Mouse (Mus musculus) thymus, postnatal 14 days (tissue): ENCODE measurements around the gene Pde3a.

Source experiments
- DNase-seq: peaks from one replicate; pipeline ENCODE4 v3.0.0; 2021

The Pde3a gene

DNA sequence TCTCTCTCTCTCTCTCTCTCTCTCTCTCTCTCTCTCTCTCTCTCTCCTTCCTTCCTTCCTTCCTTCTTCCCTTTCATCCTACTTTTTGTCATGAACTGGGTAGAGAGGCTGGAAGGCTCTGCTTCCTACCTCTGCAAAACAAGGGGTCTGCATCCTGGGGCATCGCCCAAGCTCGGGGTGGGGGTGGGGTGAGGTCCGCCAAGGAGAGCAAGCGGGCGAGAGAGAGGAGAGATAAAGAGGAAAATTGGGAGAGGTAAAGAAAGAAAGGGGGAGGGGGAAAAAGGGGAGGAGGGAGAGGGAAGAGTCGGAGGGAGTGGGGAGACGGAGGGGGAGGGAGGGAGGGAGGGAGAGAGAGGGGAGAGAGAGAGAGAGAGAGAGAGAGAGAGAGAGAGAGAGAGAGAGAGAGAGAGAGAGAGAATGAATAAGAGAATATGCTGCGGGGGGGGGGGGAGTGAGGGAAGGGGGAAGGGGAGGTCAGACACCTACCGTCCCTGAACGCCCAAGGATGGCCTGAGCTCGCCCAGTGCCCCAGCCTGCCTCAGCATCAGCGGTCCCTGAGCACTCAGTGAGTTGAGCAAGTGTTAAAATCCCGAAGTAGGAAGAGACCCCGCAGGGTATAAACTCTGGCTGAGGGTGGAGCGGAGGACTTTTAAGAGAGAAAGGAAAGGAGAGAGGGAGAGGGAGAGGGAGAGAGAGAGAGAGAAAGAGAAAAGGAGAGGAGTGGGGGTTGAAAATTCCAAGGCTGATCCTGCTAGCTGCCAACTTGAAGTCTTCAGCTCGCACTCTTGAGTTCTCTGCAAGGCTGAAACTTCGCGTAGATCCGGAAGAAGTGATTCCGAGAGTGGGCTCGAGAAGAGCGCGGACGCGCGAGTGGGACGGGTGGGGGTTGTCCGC is at the start of gene Pde3a:
Gene Pde3a, plus strand, starts transcription at position 579 of the 894 bp plus-strand sequence.
- DNase-seq, result no peak

DNA sequence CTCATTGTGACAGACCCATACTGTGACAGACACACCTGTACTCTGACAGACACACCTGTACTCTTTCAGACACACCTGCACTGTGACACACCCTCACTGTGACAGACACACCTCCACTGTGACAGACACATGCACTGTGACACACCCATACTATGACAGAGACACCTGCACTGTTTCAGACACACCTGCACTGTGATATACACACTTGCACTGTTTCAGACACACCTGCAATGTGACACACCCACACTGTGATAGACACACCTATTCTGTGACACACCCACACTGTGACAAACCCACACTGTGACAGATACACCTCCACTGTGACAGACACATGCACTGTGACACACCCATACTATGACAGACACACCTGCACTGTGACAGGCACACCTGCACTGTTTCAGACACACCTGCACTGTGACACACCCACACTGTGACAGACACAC is 48.9 kb upstream of the Pde3a start:
- DNase-seq, result no peak

DNA sequence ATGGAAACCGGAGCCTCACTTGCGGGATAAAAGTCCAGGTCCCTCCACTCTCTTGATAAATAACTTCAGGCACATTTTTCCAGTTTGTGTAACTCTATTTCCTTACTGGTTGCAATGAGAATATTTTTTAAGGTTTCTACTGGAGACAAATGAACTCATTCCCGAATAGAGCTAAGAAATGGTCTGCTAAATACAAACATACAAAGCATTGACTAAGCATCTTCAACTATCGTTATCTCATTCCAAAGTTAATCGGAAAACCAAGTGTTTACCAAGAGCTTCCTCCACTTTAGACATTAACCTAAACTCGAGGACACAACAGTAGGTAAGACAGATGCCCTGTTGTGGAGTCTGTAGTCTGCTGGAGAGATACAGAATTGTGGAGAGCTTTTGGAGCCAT is 41.5 kb upstream of the Pde3a start:
- no peak for DNase-seq

DNA sequence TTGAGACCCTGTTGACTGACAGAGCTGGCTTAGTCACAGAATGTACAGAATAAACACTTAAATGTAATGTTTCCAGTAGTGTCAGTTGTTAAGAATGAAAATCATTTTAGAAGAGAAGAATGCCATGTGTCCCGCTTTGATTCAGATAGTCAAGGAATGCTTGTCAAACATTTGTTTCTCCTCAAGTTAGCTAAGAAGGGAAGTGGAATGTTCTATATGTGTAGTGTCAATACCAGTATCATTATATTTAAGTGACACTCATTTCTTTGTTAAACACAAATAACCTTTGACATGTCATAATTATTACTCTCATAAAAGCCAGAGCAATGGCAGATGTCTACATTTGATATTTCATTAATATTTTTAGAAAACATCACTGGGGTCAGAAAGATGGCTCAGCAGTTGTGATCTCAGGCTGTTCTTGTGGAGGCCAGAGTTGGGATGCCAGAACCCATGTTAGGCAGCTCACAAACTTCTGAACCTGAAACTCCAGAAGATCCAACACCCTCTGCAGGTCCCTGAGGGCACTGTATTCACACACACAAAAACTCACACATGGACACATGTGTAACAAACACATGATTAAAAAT is 40.7 kb upstream of the Pde3a start:
- DNase-seq, result no peak

DNA sequence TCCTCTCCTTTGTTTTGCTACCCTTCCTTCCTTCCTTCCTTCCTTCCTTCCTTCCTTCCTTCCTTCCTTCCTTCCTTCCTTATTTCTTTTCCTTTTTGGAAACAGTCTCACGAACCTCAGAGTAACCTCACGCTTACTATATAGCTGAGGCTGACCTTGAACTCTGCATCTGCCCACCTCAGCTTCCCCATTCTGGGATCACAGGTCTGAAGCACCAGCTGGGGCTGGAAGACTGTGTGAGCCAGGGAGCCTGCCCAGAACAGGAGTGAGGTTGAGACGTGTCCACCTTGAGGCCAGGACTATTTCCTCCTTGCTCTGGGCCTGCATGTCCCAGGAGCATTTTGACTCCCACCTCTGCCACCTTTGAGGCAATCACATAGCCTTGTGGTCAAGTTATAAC is 39.0 kb upstream of the Pde3a start:
- no peak for DNase-seq

DNA sequence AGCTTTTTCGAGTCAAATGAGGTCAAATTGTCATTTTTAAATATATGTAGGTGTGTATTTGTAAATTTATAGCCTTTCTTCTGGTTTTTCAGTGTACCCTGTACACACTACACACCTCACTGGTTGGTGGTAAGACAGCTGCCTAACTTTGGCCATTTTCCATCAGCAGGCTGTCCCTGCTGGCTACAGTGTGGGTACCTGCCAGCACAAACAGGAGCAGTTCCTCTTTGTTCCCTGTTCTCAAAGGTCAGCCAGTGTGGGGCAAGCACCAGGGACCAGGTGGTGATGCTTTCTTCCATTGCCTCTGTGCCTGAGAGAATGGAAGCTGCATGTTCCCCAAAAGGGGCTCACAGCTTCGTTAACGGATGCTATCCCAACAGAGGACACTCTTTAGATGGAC is 28.0 kb upstream of the Pde3a start:
- DNase-seq, result no peak

DNA sequence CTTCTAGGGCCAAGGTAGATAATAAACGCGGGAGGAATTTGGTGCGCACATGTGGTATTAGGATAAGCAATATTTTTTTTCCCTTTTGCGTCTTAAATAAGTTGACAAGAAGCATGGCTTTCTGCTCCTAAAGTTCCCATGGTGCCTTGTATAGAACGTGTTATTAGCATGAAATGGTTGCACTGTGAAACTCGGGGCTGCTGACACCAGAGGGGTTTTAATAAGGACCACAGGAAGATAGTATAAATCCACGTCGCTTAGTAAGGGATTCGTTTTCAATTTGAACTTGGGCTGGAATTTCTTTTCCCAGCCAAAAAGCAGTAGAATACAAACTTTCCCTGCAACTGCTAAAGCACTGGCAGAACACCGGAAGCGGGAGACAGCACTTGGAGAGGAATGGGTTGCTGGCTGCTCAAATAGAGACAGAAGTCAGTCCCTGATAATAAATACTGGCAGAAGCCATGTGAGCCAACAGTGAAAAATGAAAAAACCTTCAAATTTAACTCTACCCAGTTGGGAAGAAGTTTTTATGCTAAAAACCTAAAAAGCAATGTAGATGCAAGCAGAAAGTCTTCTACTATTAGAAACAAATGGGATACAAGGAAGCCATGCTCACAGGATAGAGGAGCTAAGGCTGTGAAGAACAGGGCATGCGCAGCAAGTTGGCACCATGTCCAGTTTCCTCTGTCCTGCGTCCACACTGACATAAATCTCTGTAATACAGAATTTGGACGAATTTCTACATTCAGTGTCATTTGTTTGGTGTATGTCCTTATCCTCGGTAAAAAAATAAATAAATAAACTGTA is 22.0 kb upstream of the Pde3a start:
- no peak for DNase-seq

DNA sequence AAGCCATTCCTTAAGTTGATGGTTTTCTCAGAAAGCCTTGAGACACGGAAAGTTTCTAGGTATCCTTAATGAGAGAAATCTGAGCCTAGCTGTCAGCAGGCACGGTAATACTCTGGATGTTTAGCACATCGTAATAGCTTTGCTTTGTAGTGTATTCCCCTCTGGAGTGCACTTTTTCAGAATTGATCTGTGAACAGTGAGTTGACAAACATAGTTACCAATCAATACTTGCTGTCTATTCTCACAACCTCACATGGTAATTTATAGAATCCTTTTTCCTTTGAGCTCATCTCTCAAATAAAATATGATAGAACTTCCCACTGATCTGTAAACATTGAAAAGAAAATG is 21.4 kb upstream of the Pde3a start:
- DNase-seq, result no peak

DNA sequence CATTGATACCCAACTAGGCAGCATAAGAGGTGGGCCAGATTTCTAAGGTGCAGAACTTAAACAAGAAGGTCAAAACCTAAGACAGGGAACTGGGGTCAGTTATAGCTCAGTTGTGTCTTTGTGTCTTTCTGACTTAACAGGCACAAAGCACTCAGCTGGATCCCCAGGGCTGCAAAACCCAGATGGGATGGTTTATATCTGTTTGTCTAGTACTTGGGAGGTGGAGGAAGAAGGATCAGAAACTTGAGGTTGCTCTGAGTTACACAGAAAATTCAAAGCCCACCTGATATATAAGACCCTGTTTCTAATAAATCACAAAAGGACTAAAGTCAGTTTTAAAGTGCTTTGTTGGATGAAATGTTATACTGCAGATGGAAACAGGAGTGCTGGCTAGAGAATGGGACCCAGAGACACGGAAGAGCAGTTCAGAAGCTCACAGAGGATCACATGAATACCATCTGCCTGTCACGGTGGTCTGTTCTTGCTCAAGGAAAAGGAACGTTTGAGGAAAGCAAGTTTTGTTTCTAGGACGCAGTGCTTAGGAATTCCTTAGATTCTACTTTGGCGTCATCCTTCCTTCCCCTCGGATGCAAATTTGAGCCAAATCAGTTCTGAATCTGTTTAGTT is 16.2 kb upstream of the Pde3a start:
- DNase-seq, result no peak

DNA sequence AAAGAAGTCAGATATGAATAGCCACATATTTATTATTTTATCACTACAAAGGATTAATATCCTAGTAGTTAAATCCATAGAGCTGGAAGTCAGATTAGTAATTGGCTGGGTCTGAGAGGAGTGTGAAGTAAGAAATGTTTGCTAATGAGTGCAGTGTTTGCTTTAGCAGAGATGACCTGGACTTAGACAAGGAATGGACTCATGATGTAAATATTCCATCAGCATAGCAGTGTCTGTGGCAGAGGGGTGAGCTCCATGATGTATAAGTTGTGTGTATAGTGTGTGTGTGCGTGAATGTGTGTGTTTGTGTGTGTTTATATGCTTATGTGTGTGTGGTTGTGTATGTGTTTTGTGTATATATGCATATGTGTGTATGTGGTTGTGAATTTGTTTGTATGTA is 7.3 kb upstream of the Pde3a start:
- DNase-seq, result no peak

DNA sequence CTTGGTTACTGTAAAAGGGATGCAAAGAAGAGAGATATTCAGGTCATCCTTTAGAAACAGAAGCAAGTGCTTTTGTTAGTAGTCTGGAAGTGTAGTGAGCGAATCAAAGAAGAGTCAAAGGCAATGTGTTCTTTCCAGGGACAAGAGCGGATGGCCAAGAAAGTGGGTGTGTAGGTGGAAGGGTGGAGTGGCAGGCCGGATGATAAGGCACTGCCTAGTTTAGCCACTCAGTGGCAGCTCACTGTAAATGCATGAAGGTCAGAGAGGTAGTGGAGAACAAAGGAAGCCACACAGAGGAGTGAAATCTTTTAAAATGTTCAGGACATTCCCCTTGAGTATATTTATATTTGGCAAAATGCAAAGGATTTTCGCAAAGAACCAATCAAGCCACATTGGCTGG is 4.0 kb upstream of the Pde3a start:
- no peak for DNase-seq

DNA sequence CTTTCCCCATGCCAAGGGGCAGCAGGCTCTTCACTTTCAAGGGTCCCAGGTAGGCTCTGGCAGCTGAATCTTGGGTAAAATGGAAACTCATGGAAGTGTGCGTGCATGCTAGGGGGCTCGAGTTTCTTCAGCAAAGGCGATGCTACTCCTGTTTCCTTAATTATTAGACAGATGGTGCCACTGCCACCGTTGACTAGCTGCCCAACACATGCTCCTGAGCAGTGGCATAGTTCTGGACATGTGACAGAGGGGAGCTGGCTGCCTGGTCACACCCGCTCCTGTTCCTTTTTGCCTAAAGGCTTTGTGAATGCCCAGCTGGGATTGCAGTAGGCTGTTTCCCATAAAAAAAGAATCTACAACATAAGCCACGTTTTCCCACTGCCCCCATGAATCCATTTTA is 2.7 kb upstream of the Pde3a start:
- no peak for DNase-seq

DNA sequence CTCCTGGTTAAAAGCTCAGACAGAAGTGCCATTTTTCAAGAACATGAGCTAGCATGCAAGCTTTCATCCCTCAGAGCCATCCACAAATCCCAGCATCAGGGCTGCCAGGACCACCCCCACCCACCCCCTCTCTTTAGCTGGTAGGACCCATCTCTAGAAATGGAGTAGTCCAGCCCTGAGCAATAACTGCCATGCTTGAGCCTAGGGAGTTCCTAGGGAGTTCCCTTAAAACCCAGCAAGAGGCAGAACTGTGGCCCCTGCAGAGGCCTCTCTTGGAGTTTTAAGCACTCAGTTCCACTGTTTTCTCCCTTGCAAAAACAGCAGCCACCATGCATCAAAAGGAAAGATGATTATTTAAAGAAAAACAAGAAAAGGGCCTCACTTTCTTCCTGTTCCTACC is 988 bp upstream of the Pde3a start:
- DNase-seq, result no peak

DNA sequence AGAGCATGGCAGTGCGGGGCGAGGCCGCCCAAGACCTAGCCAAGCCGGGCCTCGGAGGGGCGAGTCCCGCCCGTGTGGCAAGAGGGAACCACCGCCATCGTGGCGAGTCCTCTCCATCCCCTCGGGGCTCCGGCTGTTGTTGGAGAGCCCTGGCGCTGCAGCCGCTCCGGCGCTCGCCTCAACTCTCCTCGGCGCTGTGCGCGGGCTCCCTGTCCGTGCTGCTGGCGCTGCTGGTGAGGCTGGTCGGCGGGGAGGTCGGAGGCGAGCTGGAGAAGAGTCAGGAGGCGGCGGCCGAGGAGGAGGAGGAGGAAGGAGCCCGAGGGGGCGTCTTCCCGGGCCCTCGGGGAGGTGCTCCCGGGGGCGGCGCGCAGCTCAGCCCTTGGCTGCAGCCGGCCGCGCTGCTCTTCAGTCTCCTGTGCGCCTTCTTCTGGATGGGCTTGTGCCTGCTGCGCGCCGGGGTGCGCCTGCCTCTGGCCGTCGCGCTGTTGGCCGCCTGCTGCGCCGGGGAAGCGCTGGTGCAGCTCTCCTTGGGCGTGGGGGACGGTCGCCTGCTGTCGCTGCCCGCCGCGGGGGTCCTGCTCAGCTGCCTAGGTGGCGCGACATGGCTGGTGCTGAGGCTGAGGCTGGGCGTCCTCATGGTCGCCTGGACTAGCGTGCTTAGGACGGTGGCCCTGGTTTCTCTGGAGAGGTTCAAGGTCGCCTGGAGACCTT is 671 bp downstream of the Pde3a start:
- peak; percentile 2 for DNase-seq

DNA sequence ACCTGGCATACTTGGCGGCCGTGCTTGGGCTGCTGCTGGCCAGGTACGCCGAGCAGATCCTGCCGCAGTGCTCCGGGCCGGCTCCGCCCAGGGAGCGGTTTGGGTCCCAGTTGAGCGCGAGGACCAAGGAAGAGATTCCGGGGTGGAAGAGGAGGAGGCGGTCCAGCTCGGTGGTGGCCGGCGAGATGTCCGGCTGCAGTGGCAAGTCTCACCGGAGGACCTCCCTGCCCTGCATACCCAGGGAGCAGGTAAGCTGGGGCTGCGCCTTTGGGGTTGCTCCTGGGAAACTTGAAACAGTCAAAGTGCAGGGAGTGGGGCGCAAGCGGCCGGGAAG is 1.2 kb downstream of the Pde3a start:
- no peak for DNase-seq

DNA sequence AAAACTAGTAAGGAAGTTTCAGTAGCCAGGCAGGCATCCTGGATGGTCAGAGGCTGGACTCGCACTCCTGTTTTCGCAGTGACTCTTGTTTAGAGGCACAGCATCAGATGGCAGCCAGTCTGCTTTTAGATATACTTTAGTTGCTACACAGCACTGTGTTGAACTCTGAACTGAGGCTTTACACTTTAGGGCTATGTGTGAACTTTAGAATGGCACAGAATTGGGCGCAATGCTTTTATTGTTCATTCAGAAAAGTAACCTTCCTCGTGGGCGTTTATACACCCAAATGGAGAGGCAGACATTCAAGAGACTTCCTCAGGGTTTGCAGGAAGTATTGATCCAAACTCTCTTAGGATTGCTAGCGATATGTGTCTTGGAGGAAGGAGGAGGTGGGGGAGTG is 1.9 kb downstream of the Pde3a start:
- DNase-seq, result no peak

DNA sequence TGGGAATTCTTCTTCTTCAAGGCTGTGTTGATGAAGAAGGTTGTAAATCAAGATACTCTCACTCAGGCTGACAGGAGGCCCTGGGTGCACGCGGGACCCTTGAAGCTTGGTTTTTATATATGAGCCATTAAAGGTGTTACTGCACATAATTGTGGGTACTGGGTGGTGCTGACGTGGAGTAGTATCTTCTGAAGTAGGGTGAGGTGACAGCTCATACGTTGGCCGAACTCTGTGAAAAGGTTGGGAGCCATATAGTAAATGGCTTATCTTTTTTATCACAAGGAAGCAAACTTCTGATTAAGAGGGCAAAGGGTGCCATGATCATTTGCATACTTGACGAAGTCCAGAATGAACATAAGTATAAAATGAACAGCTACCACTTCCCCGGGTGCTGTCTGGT is 3.5 kb downstream of the Pde3a start:
- no peak for DNase-seq

DNA sequence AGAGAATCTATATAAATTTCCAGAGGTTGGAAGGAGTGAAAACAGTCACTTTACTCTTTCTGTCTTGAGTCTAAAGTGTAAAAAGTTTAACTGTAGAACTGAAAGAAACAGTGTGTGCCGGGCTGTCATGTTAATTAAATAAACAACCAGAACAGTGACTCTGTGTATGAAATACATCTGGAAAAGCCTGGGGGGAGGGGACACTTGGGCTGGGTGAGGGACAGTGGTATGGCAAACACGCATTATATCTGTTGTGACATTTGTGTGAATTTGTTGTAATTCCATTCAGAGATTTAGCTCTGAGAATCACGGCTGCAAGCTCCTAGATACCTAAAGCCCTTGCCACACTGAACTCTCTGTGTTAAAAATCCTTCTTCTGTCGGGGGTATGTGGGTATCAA is 5.9 kb downstream of the Pde3a start:
- no peak for DNase-seq

DNA sequence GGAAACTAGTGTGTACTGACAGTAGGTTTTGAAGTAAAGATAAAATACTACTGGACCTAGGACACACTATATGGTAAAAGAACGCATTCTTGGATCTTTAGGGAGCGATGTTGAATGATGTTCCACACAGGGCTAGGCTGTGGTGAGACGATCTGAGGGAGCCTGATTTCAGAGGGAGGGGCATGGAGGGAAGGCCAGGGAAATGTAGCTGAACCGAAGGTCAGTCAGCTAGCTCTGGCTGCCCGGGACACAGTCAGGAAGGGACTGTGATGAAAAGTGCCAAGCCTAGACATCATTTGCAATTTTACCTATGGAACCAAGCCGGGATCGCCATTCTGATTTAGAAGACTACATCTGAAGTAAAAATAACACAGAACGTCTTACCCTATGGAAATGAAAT is 7.8 kb downstream of the Pde3a start:
- no peak for DNase-seq

DNA sequence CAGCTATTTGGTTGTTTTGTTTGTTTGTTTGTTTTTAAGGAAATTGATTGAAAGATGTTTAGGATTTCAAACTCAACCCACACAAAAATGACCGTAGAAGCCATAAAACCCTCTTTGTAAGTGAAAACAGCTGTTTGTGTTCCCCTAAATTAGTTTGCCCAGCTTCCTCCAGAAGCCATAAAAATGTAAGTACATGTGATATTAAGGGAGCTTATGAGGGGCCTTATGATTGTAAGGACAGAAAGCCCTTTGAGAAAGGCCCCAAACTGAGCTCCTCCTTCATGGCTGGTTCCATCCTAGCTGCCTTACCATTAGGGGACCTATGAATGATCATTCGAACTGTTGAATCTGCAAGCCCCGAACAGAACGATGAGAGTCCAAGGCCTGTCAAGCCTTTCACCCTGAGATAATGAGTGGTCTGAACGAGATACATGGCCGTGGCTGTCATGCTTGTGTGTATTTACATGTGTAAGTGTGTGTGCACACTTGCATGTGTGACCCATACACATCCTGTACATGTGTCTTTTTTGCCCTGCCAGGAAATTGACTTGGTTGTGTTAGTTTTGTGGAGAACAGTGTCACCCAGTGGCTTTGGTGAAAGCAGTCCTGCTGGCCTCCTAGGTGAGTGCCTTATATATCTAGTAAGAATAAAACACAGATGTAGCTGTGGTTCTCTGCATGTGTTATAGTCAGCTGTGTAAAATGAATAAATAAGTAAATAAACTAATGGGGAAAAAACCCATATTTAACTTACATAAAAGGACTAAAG is 8.5 kb downstream of the Pde3a start:
- no peak for DNase-seq

DNA sequence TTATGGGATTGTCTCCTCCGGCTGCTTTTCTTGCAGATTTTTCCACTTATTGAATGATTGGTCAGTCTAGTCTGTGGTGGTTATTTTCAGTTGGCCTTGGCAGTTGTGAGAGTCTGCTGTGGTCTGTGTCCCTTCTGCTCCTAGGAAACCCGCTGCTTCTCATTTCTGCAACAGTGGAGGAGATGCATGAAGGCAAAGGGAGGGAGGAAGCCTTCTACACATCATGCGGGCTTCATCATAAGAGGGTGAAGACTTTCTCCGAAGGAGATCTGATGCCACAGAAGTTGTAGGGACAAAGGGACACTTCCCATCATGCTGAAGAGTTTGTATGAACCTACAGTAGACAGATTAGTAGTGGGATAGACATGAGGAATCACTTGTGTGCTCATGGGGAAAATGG is 16.2 kb downstream of the Pde3a start:
- DNase-seq, result no peak

DNA sequence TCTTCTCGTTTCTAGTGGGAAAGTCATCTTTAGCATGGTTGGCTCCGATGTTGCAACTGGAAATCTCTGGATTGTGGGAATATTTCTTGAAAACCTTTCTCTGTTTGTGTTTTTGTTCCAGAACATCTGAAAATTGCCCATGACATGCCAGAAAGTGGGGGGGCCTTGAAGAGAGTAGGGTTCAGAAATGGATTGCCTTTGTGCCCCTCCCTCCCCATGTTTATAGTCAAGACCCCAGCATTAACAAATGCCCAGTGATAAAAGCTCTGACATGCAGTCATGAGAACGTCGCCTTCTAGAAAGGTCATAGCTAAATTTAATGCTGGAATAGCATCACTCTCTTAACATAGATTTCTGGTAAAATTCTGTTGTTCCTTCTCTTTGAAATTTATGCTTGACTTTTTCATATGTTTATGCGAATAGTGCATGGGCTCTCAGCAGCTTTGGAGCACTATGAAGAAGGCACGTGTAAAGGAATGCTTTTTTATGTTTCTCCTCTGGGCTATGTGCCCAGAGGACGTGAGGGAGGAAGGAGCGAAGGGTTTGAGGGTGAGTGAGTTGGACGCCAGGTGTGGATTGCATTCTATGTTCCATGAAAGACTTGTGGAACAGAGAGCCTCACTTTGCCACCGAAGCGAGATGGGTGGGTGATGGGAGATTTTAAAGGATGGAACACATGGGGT is 19.0 kb downstream of the Pde3a start:
- no peak for DNase-seq
